Mouse (Mus musculus): ENCODE data around the gene Slc1a1. TPM values are rescaled to one million over a fixed set of nuclear protein-coding genes. Genes with fewer than 3 reads are reported as not detected.

Slc1a1 gene
- polyA plus RNA-seq, 1 experiment from 2014 or later = 0.09 TPM

DNA sequence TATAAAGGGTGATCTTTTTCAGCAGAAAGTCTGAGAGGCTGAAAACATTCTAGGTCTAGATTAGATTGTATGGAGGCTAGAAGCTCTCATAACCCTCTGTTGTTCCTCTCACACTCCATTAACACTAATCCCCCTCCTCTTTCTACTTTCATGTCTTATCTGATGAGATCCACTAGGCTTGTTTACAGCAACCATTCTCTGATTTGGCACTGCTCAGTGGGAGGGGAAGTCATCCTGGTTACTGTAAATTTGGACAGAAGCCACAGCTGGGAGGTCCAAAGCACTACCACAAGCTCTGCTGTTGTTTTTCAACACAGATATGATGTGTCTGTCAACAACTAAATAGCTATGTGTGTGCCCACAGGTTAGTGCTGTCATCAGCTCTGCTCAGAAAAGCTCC is 3.5 kb upstream of the Slc1a1 start:
- TF ChIP-seq EP300 (IDR thresholded peaks at IDR 0.05; ENCODE audit: low read depth) = no peak
- no peak for TF ChIP-seq CTCF (IDR thresholded peaks at IDR 0.05; ENCODE audit: low read depth)
- H3K4me2 ChIP-seq (ENCODE audit: low read depth, low read length) = no peak overlapping the region
- peaks cover 7% of the 10 kb centered on the region; the same call in 1 of the 2 replicates for H3K4me1 ChIP-seq (ENCODE audit: insufficient read depth)
- H3K27me3 ChIP-seq (ENCODE audit: insufficient read depth, low read length) = peaks cover 20% of the 10 kb centered on the region
- H3K27ac ChIP-seq (ENCODE audit: low read depth) = no peak overlapping the region
- no peak overlapping the region for H3K9ac ChIP-seq (replicated peaks)
- no peak overlapping the region for H3K4me3 ChIP-seq (ENCODE audit: low read depth, low read length)
- peaks cover 3% of the 10 kb centered on the region; the same call in 1 of the 2 replicates for H3K9me3 ChIP-seq (ENCODE audit: low read length)
- no peaks in the 10 kb centered on the region for H3K36me3 ChIP-seq (replicated peaks; ENCODE audit: insufficient read depth, low read length)
- ATAC-seq (no peak), DNase-seq (no peak)

- Histone ChIP-seq H3K4me1 (ENCODE audit: insufficient read depth) (peaks cover 7% of the 10 kb centered on the region; the same call in 1 of the 2 replicates), H3K27ac (ENCODE audit: low read depth) (no peak overlapping the region), H3K27me3 (ENCODE audit: insufficient read depth, low read length) (peaks cover 20% of the 10 kb centered on the region), H3K9me3 (ENCODE audit: low read length) (peaks cover 3% of the 10 kb centered on the region; the same call in 1 of the 2 replicates), H3K4me3 (ENCODE audit: low read depth, low read length) (no peak overlapping the region), H3K4me2 (ENCODE audit: low read depth, low read length) (no peak overlapping the region), H3K36me3 (replicated peaks; ENCODE audit: insufficient read depth, low read length) (no peaks in the 10 kb centered on the region), H3K9ac (replicated peaks) (no peak overlapping the region)
- no peak for DNase-seq
- TF ChIP-seq EP300 (IDR thresholded peaks at IDR 0.05; ENCODE audit: low read depth) (no peak), CTCF (IDR thresholded peaks at IDR 0.05; ENCODE audit: low read depth) (no peak)
- 74% methylated on average over 3 of the region's 3 CpGs for WGBS (ENCODE audit: insufficient replicate concordance)
- ATAC-seq = no peak
Observed at GRCm38 (mm10) chr19:28832605-28833004, 2.2 kb upstream of the Slc1a1 start.

DNA sequence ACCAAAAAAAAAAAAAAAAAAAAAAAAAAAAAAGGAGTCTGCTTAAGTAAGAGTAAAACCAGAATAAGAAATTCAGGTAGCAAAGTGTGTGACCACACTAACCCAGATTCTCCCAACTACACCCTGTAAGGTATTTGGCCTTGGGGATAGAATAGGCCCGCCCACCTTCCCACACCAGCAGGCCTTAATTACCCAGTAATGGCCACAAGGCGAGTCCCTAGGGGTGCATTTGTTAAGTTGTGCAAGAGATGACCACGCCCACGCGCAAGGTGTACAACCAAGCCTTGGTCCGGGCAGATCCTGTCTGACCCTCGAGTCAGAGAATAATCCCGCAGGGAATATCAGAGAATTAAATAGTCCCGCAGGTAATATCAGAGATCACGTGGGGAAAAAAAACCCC is 461 bp upstream of the Slc1a1 start:
- ATAC-seq = 0 out of 2 replicates have a peak, but pooled peaks have one; percentile 31
- H3K4me3 ChIP-seq (ENCODE audit: low read depth, low read length) = peak overlapping the region; percentile 46

DNA sequence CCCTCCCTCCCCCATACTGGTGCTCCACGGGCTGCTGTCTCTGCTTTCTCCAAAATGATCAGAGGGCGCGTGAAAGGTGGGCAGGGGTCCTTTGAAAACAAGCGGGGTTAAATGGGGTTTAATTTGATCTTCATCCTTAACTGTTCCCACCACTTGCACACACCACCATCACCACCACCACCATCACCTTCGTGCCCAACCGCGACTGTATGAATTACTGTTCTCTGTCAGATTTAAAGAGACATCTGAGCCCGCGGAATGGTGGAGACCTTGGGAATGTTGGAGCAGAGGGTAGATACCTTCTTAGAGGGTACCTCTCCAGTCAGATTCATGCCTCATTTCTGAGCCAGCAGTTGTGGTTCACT is 633 bp downstream of the Slc1a1 start:
- no peak overlapping the region for H3K27ac ChIP-seq (ENCODE audit: low read depth)
- peaks cover 3% of the 10 kb centered on the region; the same call in 1 of the 2 replicates for H3K9me3 ChIP-seq (ENCODE audit: low read length)
- TF ChIP-seq EP300 (IDR thresholded peaks at IDR 0.05; ENCODE audit: low read depth) (no peak), CTCF (IDR thresholded peaks at IDR 0.05; ENCODE audit: low read depth) (no peak)
- H3K4me3 ChIP-seq (ENCODE audit: low read depth, low read length) = peak overlapping the region; percentile 46
- no peak overlapping the region for H3K9ac ChIP-seq (replicated peaks)
- ATAC-seq = no peak
- peak overlapping the region; percentile 82 for H3K4me2 ChIP-seq (ENCODE audit: low read depth, low read length)
- H3K4me1 ChIP-seq (ENCODE audit: insufficient read depth) = peaks cover 7% of the 10 kb centered on the region; the same call in 1 of the 2 replicates
- H3K36me3 ChIP-seq (replicated peaks; ENCODE audit: insufficient read depth, low read length) = no peaks in the 10 kb centered on the region
- DNase-seq = no peak
- H3K27me3 ChIP-seq (ENCODE audit: insufficient read depth, low read length) = peaks cover 20% of the 10 kb centered on the region
- 14% methylated on average over 9 of the region's 9 CpGs for WGBS (ENCODE audit: insufficient replicate concordance)

More for the DNA sequence above, 461 bp upstream of the Slc1a1 start:
- H3K9ac ChIP-seq (replicated peaks) = no peak overlapping the region
- no peak overlapping the region for H3K27ac ChIP-seq (ENCODE audit: low read depth)
- no peaks in the 10 kb centered on the region for H3K36me3 ChIP-seq (replicated peaks; ENCODE audit: insufficient read depth, low read length)
- DNase-seq = peak; percentile 30
- H3K9me3 ChIP-seq (ENCODE audit: low read length) = peaks cover 3% of the 10 kb centered on the region; the same call in 1 of the 2 replicates
- peaks cover 20% of the 10 kb centered on the region for H3K27me3 ChIP-seq (ENCODE audit: insufficient read depth, low read length)
- WGBS (ENCODE audit: insufficient replicate concordance) = 13% methylated on average over 10 of the region's 10 CpGs
- H3K4me1 ChIP-seq (ENCODE audit: insufficient read depth) = peaks cover 7% of the 10 kb centered on the region; the same call in 1 of the 2 replicates
- H3K4me2 ChIP-seq (ENCODE audit: low read depth, low read length) = peak overlapping the region; percentile 82
- TF ChIP-seq EP300 (IDR thresholded peaks at IDR 0.05; ENCODE audit: low read depth) = no peak
- no peak for TF ChIP-seq CTCF (IDR thresholded peaks at IDR 0.05; ENCODE audit: low read depth)

DNA sequence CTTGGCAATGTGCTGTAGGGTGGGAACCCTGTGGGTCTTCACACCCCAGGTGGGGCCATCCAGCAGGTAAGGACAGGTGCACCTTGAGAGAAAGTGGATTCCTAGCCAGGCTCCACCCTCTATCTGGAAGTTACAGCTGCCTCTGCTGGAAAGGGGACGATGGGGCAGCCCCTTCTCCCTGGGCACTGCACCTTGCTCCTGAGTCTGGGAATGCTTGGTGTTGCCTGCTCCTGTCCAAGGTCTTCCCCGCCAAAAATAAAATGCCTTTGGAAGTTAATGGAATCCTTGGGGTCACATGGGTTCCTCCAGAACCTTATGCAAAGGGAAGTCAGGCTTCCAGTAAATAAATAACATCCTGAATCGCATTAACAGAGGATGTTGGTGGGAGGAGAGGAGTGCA is 1.3 kb downstream of the Slc1a1 start:
- DNase-seq (no peak), ATAC-seq (no peak)
- H3K4me2 ChIP-seq (ENCODE audit: low read depth, low read length) = no peak overlapping the region
- no peak overlapping the region for H3K27ac ChIP-seq (ENCODE audit: low read depth)
- H3K27me3 ChIP-seq (ENCODE audit: insufficient read depth, low read length) = peaks cover 20% of the 10 kb centered on the region
- WGBS (ENCODE audit: insufficient replicate concordance) = 54% methylated on average over 3 of the region's 3 CpGs
- no peaks in the 10 kb centered on the region for H3K9me3 ChIP-seq (ENCODE audit: low read length)
- peaks cover 7% of the 10 kb centered on the region; the same call in 1 of the 2 replicates for H3K4me1 ChIP-seq (ENCODE audit: insufficient read depth)
- no peak overlapping the region for H3K9ac ChIP-seq (replicated peaks)
- TF ChIP-seq CTCF (IDR thresholded peaks at IDR 0.05; ENCODE audit: low read depth) (no peak), EP300 (IDR thresholded peaks at IDR 0.05; ENCODE audit: low read depth) (no peak)
- H3K4me3 ChIP-seq (ENCODE audit: low read depth, low read length) = no peak overlapping the region
- H3K36me3 ChIP-seq (replicated peaks; ENCODE audit: insufficient read depth, low read length) = no peaks in the 10 kb centered on the region

- Histone ChIP-seq H3K36me3 (replicated peaks; ENCODE audit: insufficient read depth, low read length) (no peaks in the 10 kb centered on the region), H3K9me3 (ENCODE audit: low read length) (no peaks in the 10 kb centered on the region), H3K4me2 (ENCODE audit: low read depth, low read length) (no peak overlapping the region), H3K4me3 (ENCODE audit: low read depth, low read length) (no peak overlapping the region), H3K27me3 (ENCODE audit: insufficient read depth, low read length) (peaks cover 20% of the 10 kb centered on the region), H3K9ac (replicated peaks) (no peak overlapping the region), H3K27ac (ENCODE audit: low read depth) (no peak overlapping the region), H3K4me1 (ENCODE audit: insufficient read depth) (peaks cover 7% of the 10 kb centered on the region; the same call in 1 of the 2 replicates)
- TF ChIP-seq CTCF (IDR thresholded peaks at IDR 0.05; ENCODE audit: low read depth) (no peak), EP300 (IDR thresholded peaks at IDR 0.05; ENCODE audit: low read depth) (no peak)
- no peak for DNase-seq
- 66% methylated on average over 11 of the region's 11 CpGs for WGBS (ENCODE audit: insufficient replicate concordance)
- ATAC-seq = no peak
Observed at GRCm38 (mm10) chr19:28836651-28837410, 2.0 kb downstream of the Slc1a1 start.
